Mouse (Mus musculus) ovary, adult 2 months (tissue): ENCODE data around the gene Aldh6a1. TPM values are rescaled to one million over a fixed set of nuclear protein-coding genes. Genes with fewer than 3 reads are reported as not detected.

ENCODE experiments used
- polyA plus RNA-seq: library from polyadenylated mRNA; depleted of rRNA; stranded (reverse); fragments of >200 nt; gene quantifications from 2 replicates; pipeline ENCODE4 v1.2.3, GENCODE M21; 2012; rRNA removed

The Aldh6a1 gene
- polyA plus RNA-seq = 11.9 and 14.0 TPM in 2 replicates

DNA sequence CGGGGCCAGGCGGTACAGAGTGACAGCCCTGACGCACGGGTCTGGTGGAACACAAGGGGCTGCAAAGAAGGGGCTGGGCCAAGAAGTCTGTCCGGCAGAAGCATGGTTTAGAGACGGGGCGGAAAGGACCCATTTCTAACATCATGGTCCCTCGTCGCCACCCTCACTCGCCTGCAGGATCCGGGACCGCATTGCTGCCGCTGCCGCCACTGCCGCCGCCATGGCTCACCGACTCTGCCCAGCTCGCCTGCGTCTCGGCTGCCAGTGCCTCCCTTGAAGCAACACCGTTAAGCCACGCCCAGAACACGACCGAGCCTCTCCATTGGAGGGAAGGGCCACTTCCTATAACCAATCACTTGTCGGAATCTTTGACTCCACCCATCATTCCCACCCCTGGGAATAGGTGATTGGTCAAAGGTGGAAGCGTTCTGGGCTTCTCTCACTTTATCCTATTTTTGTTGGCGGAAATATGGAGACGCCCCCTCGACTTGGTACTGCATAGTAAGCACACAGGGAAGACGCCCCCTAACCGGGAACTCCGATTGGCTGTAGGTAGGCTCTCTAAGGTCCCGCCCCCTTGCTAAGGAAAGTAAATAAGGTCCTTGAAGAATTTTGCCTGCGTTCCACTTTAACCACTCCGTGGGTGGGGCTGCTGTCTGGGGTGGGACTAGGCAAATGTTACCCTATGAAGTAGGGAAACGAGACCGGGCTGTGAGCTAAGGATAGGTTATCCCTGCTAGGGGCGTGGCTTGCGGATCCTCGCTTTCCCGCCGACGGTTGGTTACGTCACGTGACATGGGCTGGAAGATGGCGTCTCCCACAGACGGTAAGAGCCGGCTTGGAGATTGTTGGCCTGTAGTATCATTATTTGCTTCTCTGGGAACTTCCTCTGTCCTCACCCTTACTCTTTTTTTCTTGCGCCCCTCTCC lies at the start of gene Aldh6a1, which contains the start of gene Lin52:
TSS of gene Aldh6a1 (minus strand) at position 287 of the 929 bp plus-strand sequence.
TSS of gene Lin52 (plus strand) at position 705 of the 929 bp plus-strand sequence.

GRCm38 (mm10) chr12:84416834-84417604 lies 33.8 kb downstream of the Aldh6a1 start, which contains the start of gene Rnf113a2:
Gene Rnf113a2, plus strand, starts transcription at chr12:84417196.

GRCm38 (mm10) chr12:84408819-84409507 lies 41.8 kb downstream of the Aldh6a1 start, which contains the start of the genes Entpd5 and Bbof1:
Gene Entpd5, minus strand, starts transcription at chr12:84409029.
Gene Bbof1, plus strand, starts transcription at chr12:84409071.

Other genes starting within 250 kb of the Aldh6a1 start
- gene Elmsan1, start 232.1 kb downstream of the Aldh6a1 start, polyA plus RNA-seq = 14.0 and 15.7 TPM in 2 replicates
- 5.3 and 6.0 TPM in 2 replicates for gene Ptgr2, start 165.8 kb downstream of the Aldh6a1 start, polyA plus RNA-seq
- gene Zfp410, start 134.2 kb downstream of the Aldh6a1 start, polyA plus RNA-seq = 25.1 and 28.1 TPM in 2 replicates
- 53.8 and 70.6 TPM in 2 replicates for gene Coq6, start 89.3 kb downstream of the Aldh6a1 start, polyA plus RNA-seq
- 1.7 and 1.9 TPM in 2 replicates for gene Fam161b, start 89.2 kb downstream of the Aldh6a1 start, polyA plus RNA-seq
- 4.2 and 5.4 TPM in 2 replicates for gene Entpd5, start 42.0 kb downstream of the Aldh6a1 start, polyA plus RNA-seq
- 0.24 and 0.33 TPM in 2 replicates for gene Bbof1, start 41.9 kb downstream of the Aldh6a1 start, polyA plus RNA-seq
- gene Rnf113a2, start 33.8 kb downstream of the Aldh6a1 start, polyA plus RNA-seq = 2.2 and 3.2 TPM in 2 replicates
- 6.6 and 8.4 TPM in 2 replicates for gene Lin52, start 418 bp upstream of the Aldh6a1 start, polyA plus RNA-seq
- 0.28 and 0.44 TPM in 2 replicates for gene Vsx2, start 118.8 kb upstream of the Aldh6a1 start, polyA plus RNA-seq
- gene Abcd4, start 166.4 kb upstream of the Aldh6a1 start, polyA plus RNA-seq = 22.4 and 25.0 TPM in 2 replicates
- 5.7 and 6.7 TPM in 2 replicates for gene Vrtn, start 190.0 kb upstream of the Aldh6a1 start, polyA plus RNA-seq
- gene Syndig1l, start 247.8 kb upstream of the Aldh6a1 start, polyA plus RNA-seq = not detected in 2 replicates